In genomic region chr16:18052731-18053202, GRCm38 (mm10) we compare ENCODE assay signal across 8 mouse cellular contexts. TPM values are rescaled to one million over a fixed set of nuclear protein-coding genes. Genes with fewer than 3 reads are reported as not detected.
A peak's percentile ranks its signal among the peaks of the same experiment; 100 is the strongest.
DNase-seq lines count a peak whose midpoint lies in the region; ATAC-seq and TF ChIP-seq lines count a peak whose summit lies in the region.

Dgcr6 (plus strand) TSS chr16:18052860.

- 11% methylated on average over 11 of the region's 11 CpGs for WGBS in intestine, postnatal 0 days
- 16% methylated on average over 11 of the region's 11 CpGs for WGBS in midbrain, embryonic 10.5 days

- no peaks in the 10 kb centered on the region for H3K36me3 ChIP-seq in intestine, postnatal 0 days (ENCODE audit: control insufficient read depth, insufficient read depth)
- H3K36me3 ChIP-seq in midbrain, embryonic 10.5 days: no peaks in the 10 kb centered on the region

- H3K4me1 ChIP-seq in intestine, postnatal 0 days (replicated peaks; ENCODE audit: control insufficient read depth, insufficient read depth, low read length): no peaks in the 10 kb centered on the region
- H3K4me1 ChIP-seq in midbrain, embryonic 10.5 days: peaks cover 3% of the 10 kb centered on the region; the same call in 1 of the 2 replicates

- TF ChIP-seq CTCF in intestine, postnatal 0 days (IDR thresholded peaks at IDR 0.05; ENCODE audit: low read depth): peak; percentile 96

- ATAC-seq in granulocyte monocyte progenitor cell, adult 5-6 weeks (replicated peaks; ENCODE audit: poor library complexity, severe bottlenecking): peak; percentile 77
- ATAC-seq in intestine, postnatal 0 days: peak; percentile 70
- ATAC-seq in erythroid progenitor cell, adult 5-6 weeks (replicated peaks; ENCODE audit: low FRiP score, poor library complexity, severe bottlenecking): no peak

- no peak within 1 kb of the TSS for H3K9ac ChIP-seq in intestine, postnatal 0 days (ENCODE audit: low read depth, low read length)

- H3K27me3 ChIP-seq in intestine, postnatal 0 days (replicated peaks; ENCODE audit: control insufficient read depth, insufficient read depth, low read length): 0 out of 2 replicates have a peak, but pooled peaks cover 4% of the 10 kb centered on the region
- H3K27me3 ChIP-seq in midbrain, embryonic 10.5 days (ENCODE audit: low read depth, poor library complexity, severe bottlenecking): 0 out of 2 replicates have a peak, but pooled peaks cover 4% of the 10 kb centered on the region

- no peak within 1 kb of the TSS for H3K27ac ChIP-seq in intestine, postnatal 0 days (ENCODE audit: low read depth, low read length)
- H3K27ac ChIP-seq in midbrain, embryonic 10.5 days (replicated peaks): peak within 1 kb of the TSS; percentile 52; the same call in 1 of the 2 replicates

- peak; percentile 86 for DNase-seq in adrenal gland, postnatal 10 days
- peak; percentile 80 for DNase-seq in embryo, embryonic 9.5 days (ENCODE audit: extremely low spot score)
- DNase-seq in left cerebral cortex, postnatal 36 days (ENCODE audit: low spot score in 2 of 2): peak; percentile 70 to 74
- DNase-seq in midbrain, embryonic 10.5 days (ENCODE audit: low spot score): peak; percentile 86
- peak; percentile 81 for DNase-seq in skeletal muscle tissue, adult 2 months (ENCODE audit: low read depth, low spot score)

- H3K9me3 ChIP-seq in intestine, postnatal 0 days (ENCODE audit: control insufficient read depth): no peaks in the 10 kb centered on the region
- H3K9me3 ChIP-seq in midbrain, embryonic 10.5 days (replicated peaks): no peaks in the 10 kb centered on the region

- no peak within 1 kb of the TSS for H3K4me3 ChIP-seq in intestine, postnatal 0 days (ENCODE audit: low read depth, low read length)
- H3K4me3 ChIP-seq in midbrain, embryonic 10.5 days: no peak within 1 kb of the TSS

- intact Hi-C loops in left cerebral cortex, postnatal 36 days (cut with DNase I): loop anchor here (2.0 kb wide), 1 partner anchor 160 kb away; no protein-coding TSS in a partner anchor

- peak within 1 kb of the TSS; percentile 40; the same call in 1 of the 2 replicates for H3K4me2 ChIP-seq in intestine, postnatal 0 days (replicated peaks; ENCODE audit: low read depth)

RNA-seq across cellular contexts. Expression of gene Dgcr6, which starts in this region (rescaled TPM):
- 10 to 100 TPM; 57.4 to 60.9 TPM for total RNA-seq in adrenal gland, postnatal 10 days (2021)
- total RNA-seq in granulocyte monocyte progenitor cell, adult 5-6 weeks (2014; fragmentation: Nextera tagmentation): 22.3 and 53.9 TPM in 2 replicates
- total RNA-seq in granulocyte monocyte progenitor cell, adult 5-6 weeks (2017): 19.7 and 24.1 TPM in 2 replicates
- polyA plus RNA-seq in intestine, postnatal 0 days (2015; fragmentation: Nextera tagmentation; extraction: Ambion mirVana): 98.4 and 106 TPM in 2 replicates
- 100 to 1,000 TPM in 1 of 2 experiments, 10 to 100 TPM in 1; 86.3 to 105 TPM for total RNA-seq in left cerebral cortex, postnatal 36 days (2021)
- polyA plus RNA-seq in midbrain, embryonic 10.5 days (2016; fragmentation: Nextera tagmentation; extraction: Ambion mirVana): 158 and 162 TPM in 2 replicates
- total RNA-seq in erythroid progenitor cell, adult 5-6 weeks (2015; ENCODE audit: low replicate concordance): 8.4 TPM in 1 of 2 replicates, not detected in the other
- 2.1 TPM in 1 of 2 replicates, not detected in the other for total RNA-seq in erythroid progenitor cell, adult 5-6 weeks (2017; ENCODE audit: low replicate concordance)
